Mouse (Mus musculus) urinary bladder, postnatal 36 days (tissue): ENCODE measurements around the gene Kcnk4.

Source experiments
- DNase-seq, 2 experiments: peaks; one replicate each; pipeline ENCODE4 v3.0.0; 2022; ENCODE audit warnings: low spot score in 2 of 2, mixed read lengths in 1 of 2

Kcnk4 gene

GRCm38 (mm10) chr19:6968491-6969271 lies 34.4 kb upstream of the Kcnk4 start:
- peak in 1 of 2 experiments; percentile 67 for DNase-seq

- no peak for DNase-seq
These were observed 22.1 kb upstream of the Kcnk4 start for GRCm38 (mm10) chr19:6956461-6956860.

- no peak for DNase-seq
These were observed 21.1 kb upstream of the Kcnk4 start for GRCm38 (mm10) chr19:6955424-6955823.

GRCm38 (mm10) chr19:6954046-6954445 lies 19.7 kb upstream of the Kcnk4 start:
- peak in 1 of 2 experiments; percentile 57 for DNase-seq

- peak; percentile 61 to 76 for DNase-seq
These were observed 18.4 kb upstream of the Kcnk4 start for GRCm38 (mm10) chr19:6952712-6953037.

- peak; percentile 75 to 87 for DNase-seq
These were observed 17.8 kb upstream of the Kcnk4 start for GRCm38 (mm10) chr19:6951994-6952711.

GRCm38 (mm10) chr19:6951381-6951968 lies 17.2 kb upstream of the Kcnk4 start:
- DNase-seq, result peak; percentile 93 to 97

GRCm38 (mm10) chr19:6950613-6951153 lies 16.4 kb upstream of the Kcnk4 start:
- DNase-seq, result peak in 1 of 2 experiments; percentile 48

- DNase-seq, result no peak
These were observed 15.6 kb upstream of the Kcnk4 start for GRCm38 (mm10) chr19:6949951-6950350.

- DNase-seq, result no peak
These were observed 15.2 kb upstream of the Kcnk4 start for GRCm38 (mm10) chr19:6949532-6949931.

GRCm38 (mm10) chr19:6948186-6948585 lies 13.9 kb upstream of the Kcnk4 start:
- no peak for DNase-seq

- no peak for DNase-seq
These were observed 13.4 kb upstream of the Kcnk4 start for GRCm38 (mm10) chr19:6947742-6948141.

- no peak for DNase-seq
These were observed 9.4 kb upstream of the Kcnk4 start for GRCm38 (mm10) chr19:6943709-6944108.

GRCm38 (mm10) chr19:6942764-6943163 lies 8.4 kb upstream of the Kcnk4 start:
- no peak for DNase-seq

GRCm38 (mm10) chr19:6942249-6942691 lies 8.0 kb upstream of the Kcnk4 start, which contains the start of gene Gpr137:
Gpr137 (minus strand) TSS chr19:6942480.
- DNase-seq, result peak; percentile 92 to 97

- peak; percentile 92 to 94 for DNase-seq
These were observed 7.3 kb upstream of the Kcnk4 start, which contains the start of gene Bad for GRCm38 (mm10) chr19:6941372-6942248. Bad (plus strand) TSS chr19:6941861.

GRCm38 (mm10) chr19:6940396-6941351 lies 6.4 kb upstream of the Kcnk4 start:
- DNase-seq, result no peak

GRCm38 (mm10) chr19:6939106-6940002 lies 5.0 kb upstream of the Kcnk4 start:
- DNase-seq, result no peak
